Mouse (Mus musculus) spleen, postnatal 36 days (tissue): ENCODE results near the gene Mndal.
A peak's percentile ranks its signal among the peaks of the same experiment; 100 is the strongest.
"Not testable (repeated sequence)": the region's sequence is repeated elsewhere in the genome, so short reads cannot be mapped to it uniquely, and the experiment has no call there.

Experiments used
- DNase-seq, 2 experiments: peaks; one replicate each; pipeline ENCODE4 v3.0.0; 2022; ENCODE audit warnings: low spot score in 2 of 2, mixed read lengths in 1 of 2

Gene Mndal

DNA sequence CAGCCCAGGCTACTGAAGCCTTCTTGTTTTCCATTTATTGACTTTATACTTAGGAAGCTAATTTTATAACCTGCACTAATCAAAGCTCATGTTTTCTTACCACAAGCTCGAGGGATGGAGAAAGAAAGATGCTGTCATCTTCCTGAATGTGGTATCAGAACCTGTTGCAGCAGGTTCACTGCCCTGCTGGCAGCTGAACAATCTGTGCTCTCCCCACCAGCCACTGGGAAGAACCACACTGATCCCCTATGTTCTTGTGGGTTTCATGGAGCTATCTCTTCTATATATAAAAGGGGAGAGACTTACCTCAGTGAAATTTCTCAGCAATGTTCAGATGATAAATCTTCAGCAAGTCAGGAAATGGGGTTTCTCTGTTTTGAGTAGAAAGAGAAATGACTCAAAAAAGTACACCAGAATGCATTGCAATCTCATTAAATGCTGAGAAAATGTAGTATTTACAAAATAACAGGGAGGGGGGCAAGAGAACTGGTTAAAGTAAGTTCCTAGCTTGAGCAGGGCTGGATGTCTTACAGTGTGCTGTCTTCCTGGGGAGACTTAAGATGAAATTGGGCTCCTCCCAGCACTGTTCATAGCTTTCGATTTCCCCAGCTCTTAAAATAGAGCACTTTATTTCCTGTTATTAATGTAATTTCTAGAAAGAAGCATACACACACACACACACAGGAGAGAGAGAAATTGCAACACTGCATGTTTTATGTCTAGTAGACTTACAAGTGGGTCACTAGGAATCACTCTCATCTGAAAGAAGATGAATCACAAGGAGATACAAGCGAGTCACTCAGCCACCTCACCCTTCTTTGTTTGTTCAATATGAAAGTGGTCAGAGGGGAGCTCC is at the start of gene Mndal, which contains the start of gene Ifi203:
TSS of gene Mndal (minus strand) at position 568 of the 856 bp plus-strand sequence.
TSS of gene Ifi203 (minus strand) at position 749 of the 856 bp plus-strand sequence.
- DNase-seq: peak; percentile 11 to 33

DNA sequence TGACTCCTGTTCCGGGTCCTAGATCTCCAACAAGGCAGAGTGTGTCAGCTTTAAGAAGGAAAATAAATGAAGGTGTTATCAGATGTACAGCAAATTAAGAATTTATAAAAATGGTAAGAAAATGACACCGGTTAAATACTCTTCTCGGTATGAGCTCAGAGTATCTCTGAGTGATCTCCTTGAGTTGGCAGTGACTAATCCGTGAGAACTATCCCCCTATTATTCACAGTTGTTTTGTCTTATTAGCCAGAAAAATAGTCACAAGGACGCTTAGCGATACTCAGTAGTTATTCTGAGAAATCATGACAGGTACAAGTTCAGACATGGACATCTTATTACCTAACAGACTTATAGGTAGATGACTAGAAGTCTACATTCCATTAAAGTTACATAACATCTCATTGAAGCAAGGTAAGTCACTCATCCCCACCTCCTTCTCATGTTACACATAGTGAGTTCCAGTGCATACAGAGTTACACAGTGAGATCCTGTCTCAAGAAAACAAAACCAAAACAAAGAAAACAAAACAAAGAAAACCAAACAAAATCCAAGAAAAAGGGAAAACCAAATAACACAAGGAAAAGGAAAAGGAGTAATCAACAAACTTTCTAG is 40.5 kb upstream of the Mndal start, which contains the start of gene Ifi202b:
TSS of gene Ifi202b (minus strand) at position 51 of the 612 bp plus-strand sequence.
- DNase-seq: not testable (repeated sequence)

DNA sequence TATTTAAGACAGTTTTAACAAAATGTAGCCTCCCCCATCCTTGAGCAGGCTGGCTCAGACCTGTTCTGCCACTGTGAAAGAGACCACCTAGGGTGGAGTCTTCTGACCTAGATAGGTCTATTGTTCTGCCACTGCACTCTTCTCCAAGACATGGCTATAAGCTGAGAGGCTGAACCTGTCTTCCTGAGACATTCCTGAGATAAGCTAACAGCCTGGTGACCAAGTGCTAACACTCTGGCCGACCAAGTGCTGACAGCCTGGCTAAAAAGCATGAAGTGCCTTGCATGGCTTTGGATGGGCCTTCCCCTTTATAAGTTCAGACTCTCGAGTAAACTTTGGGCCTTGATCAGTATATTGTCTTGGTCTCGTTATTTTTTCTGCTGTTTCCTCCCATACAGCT is 38.7 kb upstream of the Mndal start:
- not testable (repeated sequence) for DNase-seq

DNA sequence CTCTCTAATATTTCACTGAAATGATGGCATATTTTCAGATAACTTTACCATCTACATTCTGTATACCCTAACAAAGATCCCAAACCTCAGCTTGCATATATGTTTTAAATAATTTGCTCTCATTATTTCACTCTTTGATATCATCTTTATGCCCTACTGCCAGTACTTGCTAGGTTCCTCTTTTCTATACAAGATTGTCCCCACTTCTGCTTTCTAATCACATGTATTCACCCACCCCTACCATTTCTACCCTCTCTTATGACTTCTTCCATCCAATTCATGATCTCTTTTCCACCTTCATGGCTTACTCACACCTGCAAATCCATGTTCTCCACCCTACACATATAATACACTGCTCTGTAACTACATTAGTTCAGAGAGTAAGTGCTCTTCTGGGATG is 35.3 kb upstream of the Mndal start:
- peak; percentile 6 to 18 for DNase-seq

DNA sequence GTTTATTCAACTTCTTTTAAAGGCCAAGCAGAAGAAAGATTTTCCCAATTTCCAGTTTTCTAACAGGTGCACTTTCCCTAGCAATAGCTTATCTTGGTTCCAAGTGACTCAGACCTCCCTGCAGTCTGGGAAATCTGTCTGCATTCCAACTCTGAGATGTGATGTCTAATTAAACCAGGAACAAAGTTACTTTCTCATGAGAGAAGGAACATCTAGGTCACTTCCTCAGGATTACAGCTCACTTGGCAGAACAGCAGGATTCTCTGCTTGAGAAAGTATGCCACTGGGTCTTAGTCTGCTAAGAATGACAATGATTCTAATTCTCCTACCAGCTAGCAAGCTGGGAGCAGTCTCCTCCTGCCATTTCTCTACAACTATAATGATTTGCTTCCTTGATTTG is 30.8 kb upstream of the Mndal start:
- no peak for DNase-seq

DNA sequence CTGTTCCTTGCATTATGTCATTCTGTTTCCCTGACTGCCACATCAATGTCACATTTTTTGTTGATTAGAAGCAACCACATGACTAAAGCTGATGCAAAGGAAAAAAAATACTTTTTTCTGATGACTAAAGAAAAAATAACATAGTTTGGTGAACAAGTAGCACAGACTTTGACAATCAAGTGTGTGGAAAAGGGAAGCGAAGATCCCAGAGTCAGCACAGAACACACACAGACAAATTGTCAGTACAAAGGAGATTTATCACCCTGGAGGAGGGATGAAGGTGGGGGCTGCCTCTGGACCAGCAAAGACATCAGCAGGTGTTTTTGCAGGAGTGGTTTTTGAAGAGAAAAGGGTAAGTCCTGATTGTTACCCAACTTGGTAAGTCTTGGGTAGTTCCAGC is 19.2 kb upstream of the Mndal start:
- DNase-seq: not testable (repeated sequence)

DNA sequence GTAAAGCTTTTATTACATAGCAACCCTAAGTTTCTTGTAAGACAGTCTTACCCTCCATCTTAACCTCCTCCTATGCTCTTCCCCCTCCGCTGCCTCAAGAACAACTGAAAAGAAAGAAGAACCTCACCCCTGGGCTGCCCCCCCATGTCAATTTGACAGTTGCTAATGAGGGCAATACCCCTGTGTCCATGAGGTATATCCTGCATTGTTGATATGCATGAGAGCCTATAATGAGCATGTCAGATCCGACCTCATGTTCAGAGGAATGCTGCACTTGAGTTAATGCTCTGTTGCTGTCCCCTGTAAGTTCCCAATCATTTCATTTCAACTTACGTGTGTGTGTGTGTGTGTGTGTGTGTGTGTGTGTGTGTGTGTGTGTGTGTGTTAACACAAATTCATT is 17.7 kb upstream of the Mndal start:
- not testable (repeated sequence) for DNase-seq

DNA sequence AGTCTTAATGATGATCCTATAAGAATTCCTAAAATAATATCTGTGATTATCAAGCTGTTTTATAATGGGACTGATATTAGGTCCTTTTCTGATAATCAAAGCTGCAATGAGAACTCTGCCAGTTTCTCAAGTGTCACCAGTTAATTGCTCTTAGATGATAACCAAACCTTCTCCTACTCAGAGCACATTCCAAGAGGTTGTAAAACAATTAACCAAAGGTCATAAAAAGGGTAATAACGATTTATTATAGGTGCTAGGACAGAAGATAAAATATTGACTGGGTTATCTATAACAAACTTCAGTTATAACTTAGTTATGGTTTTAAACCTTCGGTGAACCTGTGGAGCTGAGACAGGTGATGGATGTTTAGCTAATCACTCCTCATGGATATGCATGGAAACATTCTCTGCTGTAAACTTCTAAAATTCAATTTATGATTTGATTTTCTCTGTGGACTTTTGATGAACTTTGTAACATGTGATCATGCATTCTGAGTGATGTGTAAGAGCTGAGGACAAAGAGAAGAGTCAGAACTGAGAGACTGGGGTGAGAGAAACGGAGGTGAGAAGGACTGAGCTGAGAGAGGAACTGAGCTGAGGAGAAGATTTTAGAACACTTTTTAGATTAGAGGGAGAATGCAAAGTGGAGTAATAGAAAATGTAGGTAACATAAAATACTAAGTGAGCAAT is 13.7 kb upstream of the Mndal start:
- DNase-seq: not testable (repeated sequence)

DNA sequence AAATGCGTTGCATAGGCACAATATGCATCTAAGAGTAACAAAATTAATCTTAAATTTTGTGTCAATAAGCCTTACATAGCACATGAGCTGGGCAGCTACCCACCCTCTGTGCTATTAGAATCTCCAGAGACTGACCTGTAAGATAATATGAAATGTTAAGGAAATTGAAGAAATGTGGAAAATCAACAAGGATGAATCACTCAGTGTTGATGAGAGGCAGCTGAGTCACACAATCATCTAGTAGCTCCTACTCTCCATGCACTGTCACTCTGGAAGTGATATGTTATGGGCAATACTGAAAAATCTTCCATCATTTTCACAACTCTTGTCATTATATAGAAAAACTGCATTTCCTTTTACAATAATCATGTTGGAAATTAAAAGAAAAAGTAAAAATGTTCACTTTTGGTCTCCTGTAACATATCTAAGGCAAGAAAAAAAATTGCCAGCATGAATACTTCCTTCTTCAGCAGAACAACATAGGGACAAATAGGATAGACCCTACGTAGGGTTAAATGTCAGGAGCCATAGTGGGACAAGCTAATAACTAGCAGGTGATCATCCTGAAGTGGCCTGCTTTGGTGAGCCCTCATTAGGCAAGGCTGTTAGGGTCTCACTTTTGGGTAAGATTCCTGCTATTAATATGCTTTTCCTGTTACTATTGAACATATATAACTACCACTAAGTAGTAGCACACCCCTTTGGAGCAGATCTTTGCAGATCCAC is 12.9 kb upstream of the Mndal start:
- DNase-seq: no peak

DNA sequence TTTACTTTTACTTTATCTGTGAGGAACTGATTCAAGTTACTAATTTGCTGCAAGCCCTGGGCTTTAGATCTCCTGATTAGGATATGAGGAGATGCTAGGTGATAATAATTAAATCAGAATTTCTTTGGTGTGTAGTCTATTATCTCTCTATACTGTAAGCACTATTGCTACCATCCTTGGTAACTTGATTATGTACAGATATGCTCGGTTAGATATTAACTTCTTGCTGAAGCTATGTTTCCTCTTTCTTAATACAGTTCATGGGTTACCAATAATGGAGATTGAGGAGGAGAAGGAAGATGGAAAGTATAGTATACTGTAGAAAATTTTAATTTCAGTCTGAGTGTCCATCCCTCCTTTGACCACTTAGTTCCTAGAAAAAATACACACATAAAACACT is 11.3 kb upstream of the Mndal start:
- DNase-seq: no peak

DNA sequence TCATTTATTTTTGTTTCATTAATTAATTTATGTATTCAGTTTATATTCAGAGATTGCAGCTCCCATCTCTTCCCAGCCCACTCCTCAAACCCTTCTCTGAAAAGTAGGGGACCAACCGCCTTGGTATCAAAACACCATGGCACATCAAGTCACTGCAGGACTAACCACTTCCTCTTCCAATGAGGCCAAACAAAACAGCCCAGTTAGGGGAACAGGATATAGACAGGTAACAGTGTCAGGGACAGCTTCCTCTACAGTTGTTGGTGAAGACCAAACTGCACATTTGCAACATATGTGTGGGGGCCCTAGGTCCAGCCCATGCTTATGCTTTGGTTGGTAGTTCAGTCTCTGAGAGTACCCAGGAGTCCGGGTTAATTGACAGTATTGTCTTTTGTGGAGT is 6.8 kb upstream of the Mndal start:
- peak; percentile 60 to 62 for DNase-seq

DNA sequence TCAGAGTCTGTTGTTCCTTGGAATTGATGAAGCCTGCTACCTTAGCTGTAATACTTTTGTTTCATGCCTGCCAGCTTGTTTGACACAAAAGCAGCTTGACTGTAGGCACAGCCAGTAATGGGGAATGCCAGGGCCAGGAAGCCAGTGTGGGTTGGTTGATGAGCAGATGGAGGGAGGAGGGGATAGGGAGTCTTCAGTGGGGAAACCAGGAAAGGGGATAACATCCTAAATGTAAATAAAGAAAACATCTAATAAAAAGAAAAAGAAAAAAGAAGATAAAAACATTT is 432 bp upstream of the Mndal start:
- DNase-seq: peak in 1 of 2 experiments; percentile 1

DNA sequence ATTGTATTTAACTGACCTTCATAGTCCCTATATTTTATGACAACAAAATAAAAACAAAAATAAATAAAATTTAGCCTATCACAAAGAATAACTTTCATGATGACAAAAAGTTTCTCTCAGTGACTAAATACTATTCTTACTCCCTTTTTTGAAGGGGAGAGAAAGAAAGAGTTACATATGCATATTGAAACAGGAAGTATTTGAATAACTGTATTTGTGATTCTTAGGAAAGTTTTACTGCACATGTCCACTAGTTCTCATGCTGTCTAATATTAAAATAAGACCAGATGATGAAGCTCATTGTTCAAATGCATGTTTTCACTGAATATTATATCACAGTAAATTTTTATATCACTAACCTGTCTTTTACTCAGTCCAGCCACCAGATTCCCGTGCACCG is 769 bp downstream of the Mndal start:
- not testable (repeated sequence) for DNase-seq

DNA sequence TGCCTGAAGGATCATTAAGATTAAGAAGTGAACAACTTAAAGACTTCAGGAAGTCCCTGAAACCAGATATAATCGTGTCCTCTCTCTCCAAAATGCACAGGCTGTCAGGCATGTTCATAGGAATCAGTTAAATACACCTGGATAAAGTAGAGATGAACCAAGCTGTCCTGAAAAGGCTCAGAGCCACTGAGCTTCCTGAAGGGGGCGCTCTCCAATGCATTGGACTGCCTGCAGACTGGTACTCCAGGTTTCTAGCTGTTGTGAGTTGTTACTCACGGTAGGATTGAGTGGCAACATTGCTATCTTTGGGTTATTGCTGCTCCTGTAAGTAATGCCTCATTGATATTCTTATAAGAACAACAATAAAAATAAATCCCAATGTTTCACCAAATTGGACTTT is 23.0 kb downstream of the Mndal start:
- not testable (repeated sequence) for DNase-seq

DNA sequence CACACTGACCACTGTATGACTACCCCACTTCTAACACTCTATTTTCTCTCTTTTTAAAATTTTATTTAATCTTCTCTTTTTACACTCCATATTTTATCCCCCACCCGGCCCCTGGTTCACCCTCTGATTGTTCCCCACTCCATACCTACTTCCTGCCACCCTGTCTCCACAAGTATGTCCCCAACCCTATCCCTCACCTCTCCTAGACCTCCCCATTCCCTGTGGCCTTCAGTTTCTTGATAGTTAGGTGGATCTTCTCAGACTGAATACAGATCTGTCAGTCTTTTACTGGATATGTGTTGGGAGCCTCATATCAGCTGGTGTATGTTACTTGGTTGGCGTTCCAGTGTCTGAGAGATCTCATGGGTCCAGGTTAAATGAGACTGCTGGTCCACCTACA is 27.7 kb downstream of the Mndal start:
- no peak for DNase-seq

DNA sequence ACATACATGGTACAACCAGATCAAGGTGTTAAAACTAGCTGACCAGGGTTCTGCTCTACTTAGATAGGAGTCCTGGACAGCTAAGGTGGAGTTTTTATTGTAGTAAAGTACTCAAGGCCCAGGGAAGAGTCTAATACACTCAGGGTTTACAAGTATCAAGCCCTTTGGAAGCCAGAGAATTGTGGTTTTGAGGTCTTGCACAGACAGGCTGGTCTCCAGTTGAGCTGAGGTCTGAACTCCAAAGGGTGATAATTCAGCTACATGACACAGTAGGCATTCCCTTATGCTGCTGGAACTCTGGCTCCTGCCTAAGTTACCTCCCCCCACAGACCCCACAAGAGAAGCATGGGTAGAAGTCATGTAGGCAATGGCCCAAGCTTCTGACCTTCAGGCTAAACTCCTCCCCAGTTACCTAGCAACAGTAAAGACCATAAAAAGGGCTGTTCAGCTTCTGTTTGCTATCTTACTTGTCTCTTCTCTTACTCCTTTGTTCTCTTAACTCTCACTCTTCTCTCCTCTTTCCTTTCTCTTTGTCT is 29.0 kb downstream of the Mndal start:
- not testable (repeated sequence) for DNase-seq

DNA sequence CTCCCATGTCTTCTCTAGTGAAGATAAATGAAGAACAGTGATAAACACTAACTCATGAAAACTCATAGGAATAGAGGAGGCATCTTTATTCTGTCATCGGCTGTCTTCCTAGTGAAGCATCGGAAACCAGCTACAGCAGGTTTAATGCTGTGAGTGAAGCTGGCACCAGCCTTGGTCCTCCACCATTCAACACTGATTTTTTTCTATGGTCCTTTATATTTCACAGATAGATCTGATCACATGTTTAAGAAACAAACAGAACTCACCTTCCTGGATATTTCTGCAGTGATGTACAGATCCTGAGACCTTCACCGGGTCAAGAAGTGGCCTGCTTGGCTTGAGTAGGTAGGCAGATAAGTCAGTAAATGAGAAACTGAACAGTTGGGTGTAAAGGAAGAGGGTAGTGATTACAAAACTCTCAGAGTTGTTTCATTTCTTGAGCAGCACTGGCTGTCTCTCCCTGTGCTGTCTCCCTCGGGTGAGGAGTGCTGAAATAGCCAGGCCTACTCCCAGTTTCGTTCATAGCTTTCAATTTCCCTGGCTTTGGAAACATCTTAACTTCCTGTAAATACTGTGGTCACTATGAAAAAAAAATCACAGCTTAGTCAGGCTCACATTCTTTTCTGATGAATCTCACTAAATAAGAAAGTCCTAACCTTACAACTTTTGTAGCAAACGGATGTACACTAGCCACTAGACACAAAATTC is 29.6 kb downstream of the Mndal start, which contains the start of gene Ifi211:
TSS of gene Ifi211 (minus strand) at position 499 of the 708 bp plus-strand sequence.
- DNase-seq: not testable (repeated sequence)

DNA sequence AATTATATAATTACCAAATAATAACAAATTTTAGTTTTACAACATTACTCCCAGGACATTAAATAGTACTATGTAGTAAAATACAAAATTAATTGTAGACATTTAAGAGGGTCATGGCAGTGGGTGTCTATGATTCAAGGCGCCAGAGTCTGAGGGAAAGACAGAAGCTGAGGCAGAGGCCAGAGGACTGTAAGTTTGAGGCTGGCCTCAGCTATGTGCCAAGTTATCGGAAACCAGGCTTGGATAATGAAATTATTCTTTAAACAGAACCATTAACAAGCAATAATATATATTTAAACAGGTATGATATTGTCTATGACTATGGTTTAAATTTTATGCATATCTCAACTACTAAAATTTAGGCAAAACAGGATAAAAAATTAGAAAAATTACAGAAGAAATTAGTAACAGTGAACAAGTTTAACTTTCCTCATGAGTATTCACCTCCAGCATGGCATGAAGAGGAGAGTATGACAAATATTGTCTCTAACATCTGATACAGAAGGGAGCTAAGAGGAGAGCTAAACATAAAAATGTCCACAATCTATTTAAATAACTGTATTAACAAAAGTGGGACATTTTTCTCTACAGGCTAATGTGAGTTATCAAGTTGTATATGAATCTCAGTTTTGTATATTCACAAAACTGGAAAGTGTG is 30.4 kb downstream of the Mndal start:
- no peak for DNase-seq

DNA sequence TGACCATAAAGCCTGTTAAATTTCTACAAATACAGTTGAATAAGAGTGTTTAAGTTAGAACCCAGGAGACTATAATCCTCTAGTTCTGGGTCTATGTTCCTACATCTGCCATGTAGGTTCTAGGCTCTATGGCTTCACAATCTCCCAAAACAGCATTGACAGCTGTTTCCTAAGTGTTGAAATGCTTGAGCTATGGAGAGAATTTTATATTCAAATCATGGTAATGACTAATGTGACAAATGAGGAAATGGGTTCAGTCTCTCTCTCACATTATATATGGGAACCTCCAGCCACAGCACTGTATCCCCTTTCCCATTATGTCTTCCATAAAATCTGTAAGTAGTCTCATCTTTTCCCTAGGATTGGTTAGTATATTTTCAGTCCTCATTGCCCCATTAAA is 33.9 kb downstream of the Mndal start:
- DNase-seq: not testable (repeated sequence)

DNA sequence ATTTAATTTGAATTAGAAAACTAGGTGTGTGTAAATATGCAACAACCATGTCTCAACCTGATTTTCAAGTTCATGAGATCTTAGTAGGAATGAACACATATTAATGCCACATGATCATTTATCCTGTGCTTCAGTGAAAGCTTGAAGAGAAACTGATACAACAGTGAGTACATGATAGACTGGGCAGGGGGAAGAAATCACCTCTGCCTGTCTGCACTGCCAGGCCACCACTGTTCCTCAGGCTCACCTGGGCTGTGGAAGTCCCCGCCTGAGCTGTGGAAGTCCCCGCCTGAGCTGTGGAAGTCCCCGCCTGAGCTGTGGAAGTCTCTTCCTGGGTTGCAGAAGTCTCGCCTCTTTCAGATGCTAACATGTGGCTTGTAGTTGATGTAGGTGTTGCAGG is 36.4 kb downstream of the Mndal start:
- peak in 1 of 2 experiments; percentile 26 for DNase-seq
